Mouse (Mus musculus): ENCODE measurements at regions not wholly inside any gene's neighbourhood (a gene's known extent, or its start where the extent isn't known, plus 50 kb on each side); places are given as distances from the start of the nearest gene placed in this dataset.

GRCm38 (mm10) chr7:37825766-37826165, 52.3 kb upstream of the Zfp536 start:
- H3K36me3 ChIP-seq = no peaks in the 10 kb centered on the region
- ATAC-seq (ENCODE audit: insufficient number of reproducible peaks, low FRiP score, low TSS enrichment, low read depth) = no peak
- no peak overlapping the region for H3K4me3 ChIP-seq
- no peaks in the 10 kb centered on the region for H3K27me3 ChIP-seq
- no peak overlapping the region for H3K4me2 ChIP-seq
- H3K27ac ChIP-seq = no peak overlapping the region
- H3K9me3 ChIP-seq = no peaks in the 10 kb centered on the region
- 85% methylated on average over 5 of the region's 5 CpGs for WGBS
- no peaks in the 10 kb centered on the region for H3K4me1 ChIP-seq
- no peak overlapping the region for H3K9ac ChIP-seq
